Mouse (Mus musculus): ENCODE measurements around the gene Lmo2.

Lmo2 gene

DNA sequence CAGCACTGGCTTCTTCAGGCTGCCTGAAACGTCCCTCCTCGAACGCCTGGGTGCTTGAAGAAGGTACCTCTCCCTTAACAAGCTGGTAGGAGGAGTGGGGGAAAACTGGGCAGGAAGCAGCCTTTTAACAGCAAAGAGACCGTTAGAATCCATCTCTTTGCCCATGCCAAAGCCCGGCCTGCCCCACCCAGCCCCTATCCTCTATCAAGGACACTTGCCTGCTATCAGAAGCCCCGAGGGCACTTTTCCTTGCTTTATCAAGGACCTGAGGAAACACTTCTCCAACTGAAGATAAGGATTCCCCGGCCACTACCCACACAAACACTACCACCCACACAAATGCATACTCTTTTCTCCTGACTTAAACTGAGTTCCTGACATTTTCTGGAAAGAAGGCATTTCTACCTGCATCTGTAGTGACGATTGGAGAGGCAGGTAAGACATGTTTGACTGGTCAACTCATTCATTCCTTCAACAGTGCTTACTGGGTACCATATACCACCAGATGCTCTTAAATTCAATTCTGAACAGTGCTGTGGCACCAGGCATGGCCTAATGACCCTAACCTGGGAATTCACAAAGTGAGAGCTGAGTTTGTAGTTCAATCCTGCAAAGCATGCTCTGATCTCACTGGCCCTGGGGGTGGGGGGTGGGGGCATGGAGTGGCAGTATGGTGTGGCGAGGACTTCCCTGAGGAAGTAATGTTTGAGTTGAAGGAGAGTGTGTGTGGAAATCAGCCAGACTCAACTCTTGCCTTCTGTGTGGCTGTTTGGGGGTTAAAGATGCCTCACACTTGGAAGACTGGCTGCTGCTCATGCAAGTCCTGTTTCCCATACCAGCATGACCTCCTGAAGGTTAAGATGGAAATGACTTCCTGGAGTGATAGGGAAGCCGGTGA, at the start of gene Lmo2:
Gene Lmo2, plus strand, starts transcription at position 338 of the 898 bp plus-strand sequence.
- DNase-seq (ENCODE audit: low read depth), result no peak

- no peak for DNase-seq (ENCODE audit: low read depth)
Measured at GRCm38 (mm10) chr2:103910601-103911000, 47.2 kb upstream of the Lmo2 start.

DNA sequence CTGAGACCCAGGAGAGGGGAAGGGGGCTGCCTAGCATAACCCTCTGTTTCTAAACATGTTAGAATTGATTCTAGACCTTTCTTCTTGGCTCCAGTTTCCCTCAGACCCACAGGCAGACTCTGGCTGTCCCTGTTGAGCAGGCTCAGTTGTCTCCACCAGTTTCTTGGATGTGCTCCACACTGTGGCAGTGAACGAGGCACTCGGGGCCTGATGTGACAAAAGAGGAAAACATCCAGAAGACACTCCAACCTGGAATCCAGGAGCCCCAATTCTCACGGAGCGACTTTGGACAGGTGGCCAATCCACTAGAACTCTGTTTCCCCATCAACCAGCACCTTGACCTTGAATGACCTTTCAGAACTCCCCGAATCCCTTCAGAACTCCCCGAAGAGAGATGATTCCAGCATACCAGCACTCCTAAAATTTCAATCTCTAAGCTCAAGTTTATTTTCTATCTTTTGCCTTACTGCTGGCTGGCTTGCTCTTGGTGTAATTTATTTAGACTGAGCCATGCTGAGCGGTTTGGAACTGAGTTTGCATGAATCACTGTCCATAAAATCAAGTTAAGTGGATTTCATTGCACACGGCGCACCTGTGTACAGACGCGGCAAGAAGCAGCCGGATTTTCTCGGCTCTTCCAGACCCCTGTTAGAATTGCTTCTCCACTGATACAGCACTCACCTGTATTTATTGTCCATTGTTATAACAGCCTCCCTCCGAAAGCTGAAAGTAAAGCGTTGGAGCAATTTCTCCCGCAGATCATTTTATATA, 45.1 kb upstream of the Lmo2 start:
- no peak for DNase-seq (ENCODE audit: low read depth)

- no peak for DNase-seq (ENCODE audit: low read depth)
Measured at GRCm38 (mm10) chr2:103913252-103913650, 44.5 kb upstream of the Lmo2 start.

- DNase-seq (ENCODE audit: low read depth), result no peak
Measured at GRCm38 (mm10) chr2:103916069-103916468, 41.7 kb upstream of the Lmo2 start.

GRCm38 (mm10) chr2:103917375-103917774, 40.4 kb upstream of the Lmo2 start:
- no peak for DNase-seq (ENCODE audit: low read depth)

DNA sequence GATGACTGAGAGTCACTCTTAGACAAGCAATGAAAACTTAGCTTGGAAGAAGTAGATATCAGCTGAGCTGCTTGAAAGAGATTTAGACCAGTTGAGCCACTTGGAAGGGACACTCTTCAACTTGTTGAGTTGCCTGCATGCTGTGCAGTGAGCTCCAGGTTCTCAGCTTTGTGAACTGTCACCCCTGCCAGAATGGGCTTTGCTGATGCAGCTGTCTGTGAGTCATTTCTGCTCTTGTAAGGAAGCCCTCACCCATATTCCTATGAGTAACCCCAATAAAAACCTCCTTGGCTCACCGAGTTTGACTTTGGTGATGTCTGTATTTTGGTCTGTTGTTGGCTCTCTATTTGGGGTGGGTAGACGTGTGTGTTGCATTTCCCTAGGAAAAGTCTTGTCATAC, 39.4 kb upstream of the Lmo2 start:
- DNase-seq (ENCODE audit: low read depth), result no peak

DNA sequence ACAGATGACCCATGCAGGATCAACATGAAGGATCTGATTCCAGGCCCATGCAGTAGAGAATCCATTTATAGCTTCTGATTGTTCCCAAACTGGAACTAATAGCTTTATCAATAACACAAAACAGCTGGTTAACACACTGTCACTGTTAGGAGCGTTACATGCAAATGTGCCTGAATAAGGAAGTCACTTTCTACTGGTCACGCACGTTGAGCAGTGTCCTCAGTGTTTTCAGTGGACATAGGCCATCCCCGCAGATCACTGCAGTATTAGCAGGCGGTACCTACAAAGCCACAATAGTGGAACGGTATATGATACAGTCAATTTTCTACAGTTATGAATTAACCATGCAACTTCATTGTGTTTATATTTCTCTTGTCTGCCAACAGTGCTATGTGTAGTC, 38.3 kb upstream of the Lmo2 start:
- DNase-seq (ENCODE audit: low read depth), result no peak

DNA sequence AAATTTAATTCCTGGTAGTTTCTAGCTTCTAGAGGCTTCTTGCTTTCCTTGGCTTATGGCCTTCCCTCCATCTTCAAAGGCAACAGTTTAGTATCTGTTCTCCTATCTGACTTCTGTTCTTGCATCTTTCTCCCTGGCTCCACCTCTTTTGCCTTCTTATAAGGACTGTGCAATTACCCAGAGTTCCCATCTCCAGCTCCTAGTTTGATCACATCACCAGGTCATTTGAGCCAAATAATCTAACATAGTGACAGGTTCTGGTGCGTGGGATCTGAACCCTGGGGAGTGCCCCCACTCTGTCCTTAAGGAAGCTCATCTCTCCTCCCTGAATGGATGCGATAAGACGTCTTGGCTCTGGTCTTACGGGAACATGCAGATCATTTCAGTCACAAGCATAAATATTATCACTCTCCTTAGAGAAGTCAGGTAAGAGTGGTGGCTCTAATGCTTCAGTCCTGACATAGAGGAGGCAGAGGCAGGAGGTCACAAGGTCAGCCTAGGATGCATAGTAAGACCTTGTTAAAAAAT, 31.1 kb upstream of the Lmo2 start:
- no peak for DNase-seq (ENCODE audit: low read depth)

- no peak for DNase-seq (ENCODE audit: low read depth)
Measured at GRCm38 (mm10) chr2:103927610-103928145, 30.1 kb upstream of the Lmo2 start.

DNA sequence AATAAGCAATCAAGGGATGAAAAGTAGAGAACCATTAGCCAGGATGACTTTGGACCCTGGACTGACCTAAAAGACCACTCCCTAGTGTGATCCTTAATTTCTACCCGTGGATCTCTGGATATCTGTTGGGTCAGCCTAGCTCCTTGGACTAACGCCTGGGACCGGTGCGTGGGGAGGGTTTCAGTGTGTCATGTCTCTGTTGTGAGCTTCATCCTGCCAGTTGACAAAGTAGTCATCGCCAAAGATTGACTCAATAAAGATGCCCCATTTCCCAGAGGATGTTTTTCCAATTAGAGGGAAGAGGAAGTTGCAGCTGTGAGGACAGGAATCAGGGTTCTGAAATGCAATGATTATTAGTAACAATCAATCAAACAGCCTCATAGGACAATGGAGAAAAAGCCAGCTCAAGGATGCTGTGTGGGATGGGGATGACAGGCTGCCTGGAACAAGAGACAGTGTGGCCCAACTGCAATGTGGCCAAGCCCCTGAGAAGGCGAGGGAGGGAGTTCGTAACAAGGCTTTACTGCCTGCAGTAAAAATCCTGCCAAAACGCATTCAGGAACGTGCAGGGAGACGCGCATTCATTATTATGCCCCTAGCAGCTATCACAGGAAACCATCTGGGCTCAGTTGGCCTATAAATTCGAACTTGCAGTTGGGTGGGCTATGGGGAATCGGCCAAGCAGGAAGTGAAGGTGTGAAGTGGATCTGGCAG, 27.3 kb upstream of the Lmo2 start:
- no peak for DNase-seq (ENCODE audit: low read depth)

GRCm38 (mm10) chr2:103931511-103931911, 26.3 kb upstream of the Lmo2 start:
- DNase-seq (ENCODE audit: low read depth), result no peak

DNA sequence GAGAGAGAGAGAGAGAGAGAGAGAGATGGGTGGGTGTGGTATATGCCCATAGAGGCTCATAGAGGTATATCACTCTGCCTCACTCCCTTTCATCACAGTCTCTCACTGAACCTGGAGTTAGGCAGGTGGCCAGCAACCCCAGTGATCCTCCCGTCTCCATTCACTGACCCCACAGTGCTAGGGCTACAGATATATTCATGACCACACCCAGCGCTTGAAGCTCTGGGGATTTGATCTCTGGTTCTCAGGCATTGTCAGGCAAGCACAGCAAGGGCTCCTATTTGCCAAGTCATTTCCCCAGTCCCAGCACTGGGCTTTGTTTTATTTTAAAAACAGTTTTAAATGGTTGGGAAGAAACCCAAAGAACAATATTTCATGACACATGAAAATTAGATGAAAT, 25.8 kb upstream of the Lmo2 start:
- DNase-seq (ENCODE audit: low read depth), result no peak

DNA sequence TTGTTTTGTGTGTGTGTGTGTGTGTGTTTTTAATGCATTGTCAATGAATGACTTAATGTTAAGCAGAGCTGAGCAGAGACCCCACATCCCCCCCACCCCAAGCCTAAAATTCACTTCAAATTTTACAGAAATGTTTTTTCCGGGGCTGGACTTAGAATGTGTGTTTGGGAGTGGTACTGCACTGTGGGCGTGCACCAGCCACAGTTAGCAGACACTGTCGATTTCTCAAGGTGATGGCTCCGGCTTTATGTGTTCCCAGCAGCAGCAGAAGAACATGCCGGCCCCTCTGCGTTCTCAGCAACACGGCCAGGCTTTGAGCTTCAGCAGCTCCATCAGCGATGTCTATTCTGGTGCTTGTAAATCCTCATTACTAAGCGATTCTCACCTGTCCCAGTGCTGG, 25.3 kb upstream of the Lmo2 start:
- no peak for DNase-seq (ENCODE audit: low read depth)

DNA sequence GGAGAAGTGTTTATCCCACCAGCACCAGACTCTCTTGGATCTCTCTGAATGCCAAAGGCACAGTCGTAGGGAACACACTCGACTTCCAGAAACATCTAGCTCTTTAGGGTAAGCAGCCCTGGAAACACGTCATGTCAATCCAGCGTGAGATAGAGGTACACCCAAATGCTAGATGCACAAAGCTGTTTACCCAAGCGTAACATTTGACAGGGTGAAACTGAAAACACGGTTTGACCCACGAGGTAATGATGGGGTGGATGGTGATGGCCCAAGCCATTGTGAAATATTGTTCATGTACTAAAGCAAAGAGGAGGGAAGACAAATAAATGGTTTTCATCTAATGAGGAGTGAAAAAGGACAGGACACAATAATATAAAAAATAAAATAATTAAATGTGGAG, 23.5 kb upstream of the Lmo2 start:
- DNase-seq (ENCODE audit: low read depth), result no peak

DNA sequence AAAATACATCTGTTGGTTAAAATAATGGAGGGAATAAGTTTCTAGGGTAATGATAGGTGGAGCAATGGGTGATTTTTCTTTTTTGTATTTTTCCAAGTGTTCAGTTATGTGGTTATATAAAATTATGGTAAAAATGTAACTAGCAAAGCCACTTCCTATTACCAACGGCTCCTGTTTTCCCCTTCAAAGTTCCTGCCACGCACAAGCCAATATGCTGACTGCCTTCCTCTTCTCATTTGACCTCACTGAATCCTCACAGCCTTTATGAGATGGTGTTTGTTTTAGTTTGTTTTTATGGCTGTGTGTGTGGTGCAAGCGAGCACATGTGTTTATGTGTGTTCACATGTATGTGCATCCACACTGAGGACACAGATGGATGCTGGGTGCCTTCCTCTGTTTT, 23.1 kb upstream of the Lmo2 start:
- no peak for DNase-seq (ENCODE audit: low read depth)

DNA sequence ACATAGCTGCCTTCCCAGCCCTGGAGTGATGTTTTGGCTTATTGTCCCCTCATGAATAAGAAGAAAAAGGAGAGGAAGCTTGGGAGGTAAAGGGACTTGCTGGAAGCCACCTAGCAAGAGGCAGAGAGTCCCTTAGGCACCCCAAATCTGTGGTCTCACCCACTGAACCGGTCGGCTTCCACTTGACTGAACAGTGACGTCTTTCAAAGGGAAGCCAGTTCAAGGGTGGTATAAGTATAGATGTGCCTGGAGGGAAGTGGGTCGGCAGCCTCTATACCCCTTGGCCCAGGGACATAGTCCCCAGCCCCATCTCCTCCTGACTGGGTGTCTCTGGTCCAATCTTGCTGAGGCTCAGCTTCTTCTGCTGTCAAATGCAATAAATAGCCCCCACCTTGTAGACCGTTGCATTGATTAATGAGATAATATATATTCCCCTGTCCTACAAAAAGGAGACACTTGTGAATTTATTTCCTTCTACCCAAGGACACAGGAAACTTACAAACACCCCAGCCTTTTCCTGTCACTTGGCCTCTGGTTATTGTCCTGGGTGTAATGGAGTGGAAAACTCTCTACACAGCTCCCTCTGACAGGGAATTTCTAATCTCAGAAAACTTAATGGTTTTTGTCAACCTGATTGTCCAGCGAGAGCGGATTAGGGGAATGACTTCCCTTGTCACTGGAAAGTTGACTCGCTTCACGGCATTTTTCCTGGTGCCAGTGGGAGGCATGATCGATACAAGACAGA, 21.9 kb upstream of the Lmo2 start:
- DNase-seq (ENCODE audit: low read depth), result no peak

GRCm38 (mm10) chr2:103936666-103937065, 21.1 kb upstream of the Lmo2 start:
- DNase-seq (ENCODE audit: low read depth), result no peak

DNA sequence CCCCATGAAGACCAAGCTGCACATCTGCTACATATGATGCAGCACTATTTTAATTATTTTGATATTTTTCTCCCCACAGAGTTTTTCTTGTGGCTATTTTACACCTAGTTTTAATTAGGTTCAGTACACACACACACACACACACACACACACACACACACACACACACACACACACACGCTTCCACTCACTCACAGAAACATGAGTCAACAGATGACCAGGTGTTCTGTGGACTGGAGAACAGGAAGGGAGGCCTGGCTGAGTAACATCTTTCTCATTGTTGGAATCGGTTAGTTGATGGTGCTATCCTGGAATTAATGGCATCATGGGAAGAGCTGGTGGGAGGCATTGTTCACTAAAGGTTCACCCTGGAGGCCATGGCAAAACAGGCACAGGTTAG, 20.1 kb upstream of the Lmo2 start:
- no peak for DNase-seq (ENCODE audit: low read depth)

- no peak for DNase-seq (ENCODE audit: low read depth)
Measured at GRCm38 (mm10) chr2:103938573-103938972, 19.2 kb upstream of the Lmo2 start.

- DNase-seq (ENCODE audit: low read depth), result no peak
Measured at GRCm38 (mm10) chr2:103939003-103939402, 18.8 kb upstream of the Lmo2 start.
